Mouse (Mus musculus): ENCODE data around the gene Nkx2-4. TPM values are rescaled to one million over a fixed set of nuclear protein-coding genes. Genes with fewer than 3 reads are reported as not detected.
A peak's percentile ranks its signal among the peaks of the same experiment; 100 is the strongest.

Nkx2-4 gene
- 0.87 and 1.3 TPM in 2 replicates for polyA plus RNA-seq (2014; fragmentation: Nextera tagmentation; extraction: Ambion mirVana)

DNA sequence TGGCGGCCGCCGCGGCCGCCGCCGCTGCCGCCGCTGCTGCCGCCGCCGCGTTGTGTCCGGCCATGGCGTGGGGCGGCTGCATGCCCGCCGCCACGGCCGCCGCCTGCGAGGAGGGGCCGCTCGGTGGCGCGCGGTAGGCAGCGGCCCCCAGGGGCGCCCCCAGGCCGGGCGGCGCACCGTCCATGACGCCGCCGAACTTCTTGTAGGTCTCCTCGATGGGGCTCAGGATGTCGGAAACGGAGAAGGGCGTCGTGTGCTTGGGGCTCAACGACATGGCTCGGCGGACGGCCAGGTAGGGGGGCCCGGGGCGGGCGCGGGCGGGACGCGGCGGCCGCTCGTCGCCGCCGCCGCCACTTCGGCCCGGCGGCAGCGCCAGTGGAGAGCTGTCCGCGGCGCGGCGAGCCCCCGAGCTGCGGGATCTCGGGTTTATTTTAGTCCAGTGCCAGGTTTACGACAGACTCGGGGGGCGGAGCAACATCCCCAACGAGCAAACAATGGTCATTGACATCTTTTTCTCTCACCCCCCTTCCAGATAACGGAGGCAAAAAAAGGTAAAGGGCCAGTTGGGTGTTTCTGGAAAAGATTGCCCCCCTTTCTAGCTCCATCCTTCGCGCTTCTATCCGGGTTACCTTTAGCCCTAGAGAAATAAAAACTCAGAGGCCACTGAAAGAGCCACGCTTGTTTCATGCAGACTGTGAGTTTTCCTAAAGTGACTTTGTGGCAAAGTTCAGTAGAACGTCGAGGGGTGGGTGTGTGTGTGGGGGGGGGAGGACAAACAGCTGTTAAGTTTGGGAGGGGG, at the start of gene Nkx2-4:
Gene Nkx2-4, minus strand, starts transcription at position 374 of the 799 bp plus-strand sequence.
- Histone ChIP-seq H3K4me2 (ENCODE audit: low read length) (peak within 1 kb of the TSS; percentile 43), H3K27me3 (replicated peaks; ENCODE audit: control insufficient read depth, insufficient read depth, low read length) (peaks cover 80% of the 10 kb centered on the region), H3K4me3 (ENCODE audit: low read depth, low read length) (peak within 1 kb of the TSS; percentile 26), H3K36me3 (ENCODE audit: control insufficient read depth, insufficient read depth, low read length) (no peaks in the 10 kb centered on the region), H3K9me3 (replicated peaks; ENCODE audit: control insufficient read depth, low read length) (no peaks in the 10 kb centered on the region), H3K27ac (ENCODE audit: low read depth, low read length) (peak within 1 kb of the TSS; percentile 52; the same call in 1 of the 2 replicates), H3K9ac (ENCODE audit: low read length) (peak within 1 kb of the TSS; percentile 21; the same call in 1 of the 2 replicates), H3K4me1 (ENCODE audit: control insufficient read depth, insufficient read depth, low read length) (peaks cover 4% of the 10 kb centered on the region; the same call in 1 of the 2 replicates)
- 1% methylated on average over 76 of the region's 82 CpGs for WGBS
- ATAC-seq (peak; percentile 35), DNase-seq (ENCODE audit: low spot score) (peak; percentile 33)

DNA sequence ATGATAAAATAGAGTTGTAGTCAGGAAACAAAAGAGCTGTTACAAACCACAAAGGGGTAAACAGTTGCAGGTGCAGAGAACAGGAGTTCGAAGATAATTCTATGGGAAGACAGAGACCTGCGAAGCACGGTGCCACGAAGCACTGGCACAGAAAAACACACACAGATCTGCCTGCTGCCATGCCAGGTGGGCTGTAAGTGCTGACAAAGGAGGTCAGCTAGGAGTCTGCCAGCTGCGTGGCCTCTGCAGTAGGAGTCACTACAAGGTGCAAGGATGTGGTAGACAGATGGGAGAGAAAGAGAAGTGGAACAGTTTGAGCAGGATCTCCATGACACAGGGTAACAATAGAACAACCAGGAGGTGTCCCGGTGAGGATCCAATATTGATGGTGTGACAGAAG, 42.1 kb upstream of the Nkx2-4 start:
- WGBS = 86% methylated on average over 6 of the region's 6 CpGs
- Histone ChIP-seq H3K27ac (ENCODE audit: low read depth, low read length) (no peak overlapping the region), H3K4me2 (ENCODE audit: low read length) (no peak overlapping the region), H3K9me3 (replicated peaks; ENCODE audit: control insufficient read depth, low read length) (no peaks in the 10 kb centered on the region), H3K4me1 (ENCODE audit: control insufficient read depth, insufficient read depth, low read length) (no peaks in the 10 kb centered on the region), H3K36me3 (ENCODE audit: control insufficient read depth, insufficient read depth, low read length) (no peaks in the 10 kb centered on the region), H3K4me3 (ENCODE audit: low read depth, low read length) (no peak overlapping the region), H3K9ac (ENCODE audit: low read length) (no peak overlapping the region), H3K27me3 (replicated peaks; ENCODE audit: control insufficient read depth, insufficient read depth, low read length) (no peaks in the 10 kb centered on the region)
- DNase-seq (ENCODE audit: low spot score) (no peak), ATAC-seq (no peak)

DNA sequence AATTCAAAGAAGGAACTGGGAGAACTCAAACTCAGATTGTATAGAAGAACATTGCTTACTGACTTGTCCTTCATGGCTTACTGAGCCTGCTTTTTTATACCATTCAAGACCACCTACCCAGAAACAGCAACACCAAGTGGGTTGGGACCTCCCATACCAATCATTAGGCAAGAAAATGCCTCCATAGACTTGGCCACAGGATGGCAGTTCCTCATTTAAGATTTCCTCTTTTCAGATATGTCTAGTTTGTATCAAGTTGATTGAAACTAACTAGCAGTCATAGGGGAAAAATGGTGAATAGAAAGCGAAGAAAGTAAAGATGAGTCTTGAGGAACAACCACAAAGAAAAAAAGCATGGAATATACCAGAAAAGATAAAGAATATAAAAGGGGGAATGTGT, 34.5 kb upstream of the Nkx2-4 start:
- DNase-seq (ENCODE audit: low spot score) (no peak), ATAC-seq (no peak)
- no peaks in the 10 kb centered on the region for H3K9me3 ChIP-seq (replicated peaks; ENCODE audit: control insufficient read depth, low read length)
- H3K36me3 ChIP-seq (ENCODE audit: control insufficient read depth, insufficient read depth, low read length) = no peaks in the 10 kb centered on the region
- no peaks in the 10 kb centered on the region for H3K27me3 ChIP-seq (replicated peaks; ENCODE audit: control insufficient read depth, insufficient read depth, low read length)
- H3K4me2 ChIP-seq (ENCODE audit: low read length) = no peak overlapping the region
- H3K4me3 ChIP-seq (ENCODE audit: low read depth, low read length) = no peak overlapping the region
- no peak overlapping the region for H3K9ac ChIP-seq (ENCODE audit: low read length)
- no peak overlapping the region for H3K27ac ChIP-seq (ENCODE audit: low read depth, low read length)
- WGBS = 95% methylated on average over 1 of the region's 1 CpGs
- no peaks in the 10 kb centered on the region for H3K4me1 ChIP-seq (ENCODE audit: control insufficient read depth, insufficient read depth, low read length)

DNA sequence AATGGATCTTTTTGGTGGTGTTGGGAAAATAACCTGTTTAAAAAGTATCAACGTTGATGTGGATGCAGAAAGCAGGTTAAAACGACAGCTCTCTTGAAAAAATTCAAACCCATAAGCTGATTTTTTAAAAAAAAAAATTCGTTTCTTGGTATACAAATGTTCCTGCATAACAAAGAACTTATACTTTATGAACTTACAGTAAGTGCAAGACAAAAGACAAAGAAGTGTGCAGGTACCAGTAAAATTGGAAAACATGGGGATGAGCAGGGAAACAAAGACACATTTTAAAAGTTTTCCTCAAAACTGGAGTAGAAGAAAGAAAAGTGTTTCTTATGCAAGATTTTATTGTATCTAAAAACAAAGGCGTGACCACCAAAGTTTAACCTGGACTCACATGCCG, 1.2 kb upstream of the Nkx2-4 start:
- H3K9me3 ChIP-seq (replicated peaks; ENCODE audit: control insufficient read depth, low read length) = no peaks in the 10 kb centered on the region
- 10% methylated on average over 5 of the region's 5 CpGs for WGBS

DNA sequence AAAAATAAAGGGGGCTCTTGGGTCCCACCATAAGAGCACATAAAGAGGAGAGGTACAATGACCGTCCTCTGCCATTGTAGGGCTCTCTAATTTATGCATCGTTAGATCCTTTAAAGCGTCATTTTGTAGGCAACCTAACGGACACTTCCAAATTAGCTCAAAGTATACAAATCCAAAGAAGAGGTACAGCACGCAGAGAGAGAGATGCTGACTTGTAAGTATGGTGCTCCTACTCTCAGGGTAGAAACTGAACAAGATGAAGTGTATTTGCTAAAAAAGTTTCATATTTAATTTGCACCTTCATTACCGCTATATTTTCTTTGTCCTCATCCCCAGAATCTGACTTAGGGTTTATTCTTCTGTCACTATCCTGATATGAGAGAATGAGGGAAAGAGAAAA, 692 bp upstream of the Nkx2-4 start:
- Histone ChIP-seq H3K27ac (ENCODE audit: low read depth, low read length) (no peak overlapping the region), H3K9ac (ENCODE audit: low read length) (no peak overlapping the region), H3K4me1 (ENCODE audit: control insufficient read depth, insufficient read depth, low read length) (peaks cover 4% of the 10 kb centered on the region; the same call in 1 of the 2 replicates), H3K36me3 (ENCODE audit: control insufficient read depth, insufficient read depth, low read length) (no peaks in the 10 kb centered on the region), H3K9me3 (replicated peaks; ENCODE audit: control insufficient read depth, low read length) (no peaks in the 10 kb centered on the region), H3K4me2 (ENCODE audit: low read length) (no peak overlapping the region), H3K4me3 (ENCODE audit: low read depth, low read length) (no peak overlapping the region), H3K27me3 (replicated peaks; ENCODE audit: control insufficient read depth, insufficient read depth, low read length) (peaks cover 76% of the 10 kb centered on the region)
- ATAC-seq = no peak
- 5% methylated on average over 6 of the region's 6 CpGs for WGBS
- DNase-seq (ENCODE audit: low spot score) = peak; percentile 4

More for the DNA sequence above, 1.2 kb upstream of the Nkx2-4 start:
- no peak for DNase-seq (ENCODE audit: low spot score)
- Histone ChIP-seq H3K9ac (ENCODE audit: low read length) (no peak overlapping the region), H3K4me2 (ENCODE audit: low read length) (no peak overlapping the region), H3K4me3 (ENCODE audit: low read depth, low read length) (no peak overlapping the region), H3K27me3 (replicated peaks; ENCODE audit: control insufficient read depth, insufficient read depth, low read length) (peaks cover 71% of the 10 kb centered on the region), H3K36me3 (ENCODE audit: control insufficient read depth, insufficient read depth, low read length) (no peaks in the 10 kb centered on the region), H3K27ac (ENCODE audit: low read depth, low read length) (no peak overlapping the region), H3K4me1 (ENCODE audit: control insufficient read depth, insufficient read depth, low read length) (peaks cover 4% of the 10 kb centered on the region; the same call in 1 of the 2 replicates)
- ATAC-seq = no peak

DNA sequence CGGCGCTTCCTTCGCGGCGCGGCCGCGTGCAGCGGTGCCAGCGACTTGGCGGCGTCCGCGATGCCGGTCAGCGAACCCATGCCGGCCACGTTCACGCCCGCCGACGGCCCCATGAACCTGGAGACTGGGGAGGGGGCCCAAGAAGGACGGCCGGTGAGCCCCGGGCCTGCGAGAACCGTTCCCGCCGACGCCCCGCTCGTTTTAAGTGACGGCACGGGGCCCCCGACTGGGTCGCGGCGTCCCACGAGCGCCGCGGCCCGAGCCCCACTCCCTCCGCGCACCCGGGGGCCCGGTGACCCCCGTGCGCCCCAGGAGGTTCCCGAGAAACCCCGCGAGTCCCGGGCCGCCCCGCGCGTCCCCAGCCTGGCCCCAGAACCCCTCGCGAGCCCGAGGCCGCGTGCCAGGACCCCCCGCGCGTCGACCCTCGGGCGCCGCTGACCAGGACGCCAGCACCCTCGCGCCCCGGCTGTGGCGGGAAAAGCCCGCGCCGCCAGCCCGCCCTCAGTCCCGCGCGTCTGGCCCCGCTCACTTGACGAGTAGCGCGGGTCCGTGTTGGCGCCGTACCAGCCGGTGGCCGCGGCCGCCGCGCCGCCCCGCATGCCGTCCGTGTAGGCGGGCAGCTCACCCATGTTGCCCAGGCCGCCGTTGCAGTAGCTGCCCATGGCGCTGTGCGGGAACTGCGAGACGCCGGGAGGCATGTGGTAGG, 726 bp downstream of the Nkx2-4 start:
- DNase-seq (ENCODE audit: low spot score) = peak; percentile 16
- Histone ChIP-seq H3K4me1 (ENCODE audit: control insufficient read depth, insufficient read depth, low read length) (peaks cover 4% of the 10 kb centered on the region; the same call in 1 of the 2 replicates), H3K9ac (ENCODE audit: low read length) (no peak overlapping the region; the same call in 1 of the 2 replicates), H3K36me3 (ENCODE audit: control insufficient read depth, insufficient read depth, low read length) (no peaks in the 10 kb centered on the region), H3K27ac (ENCODE audit: low read depth, low read length) (peak overlapping the region; percentile 52; the same call in 1 of the 2 replicates), H3K9me3 (replicated peaks; ENCODE audit: control insufficient read depth, low read length) (no peaks in the 10 kb centered on the region), H3K27me3 (replicated peaks; ENCODE audit: control insufficient read depth, insufficient read depth, low read length) (peaks cover 82% of the 10 kb centered on the region), H3K4me2 (ENCODE audit: low read length) (peak overlapping the region; percentile 43), H3K4me3 (ENCODE audit: low read depth, low read length) (peak overlapping the region; percentile 26)
- under 1% methylated on average over 90 of the region's 106 CpGs for WGBS
- ATAC-seq = peak; percentile 56

DNA sequence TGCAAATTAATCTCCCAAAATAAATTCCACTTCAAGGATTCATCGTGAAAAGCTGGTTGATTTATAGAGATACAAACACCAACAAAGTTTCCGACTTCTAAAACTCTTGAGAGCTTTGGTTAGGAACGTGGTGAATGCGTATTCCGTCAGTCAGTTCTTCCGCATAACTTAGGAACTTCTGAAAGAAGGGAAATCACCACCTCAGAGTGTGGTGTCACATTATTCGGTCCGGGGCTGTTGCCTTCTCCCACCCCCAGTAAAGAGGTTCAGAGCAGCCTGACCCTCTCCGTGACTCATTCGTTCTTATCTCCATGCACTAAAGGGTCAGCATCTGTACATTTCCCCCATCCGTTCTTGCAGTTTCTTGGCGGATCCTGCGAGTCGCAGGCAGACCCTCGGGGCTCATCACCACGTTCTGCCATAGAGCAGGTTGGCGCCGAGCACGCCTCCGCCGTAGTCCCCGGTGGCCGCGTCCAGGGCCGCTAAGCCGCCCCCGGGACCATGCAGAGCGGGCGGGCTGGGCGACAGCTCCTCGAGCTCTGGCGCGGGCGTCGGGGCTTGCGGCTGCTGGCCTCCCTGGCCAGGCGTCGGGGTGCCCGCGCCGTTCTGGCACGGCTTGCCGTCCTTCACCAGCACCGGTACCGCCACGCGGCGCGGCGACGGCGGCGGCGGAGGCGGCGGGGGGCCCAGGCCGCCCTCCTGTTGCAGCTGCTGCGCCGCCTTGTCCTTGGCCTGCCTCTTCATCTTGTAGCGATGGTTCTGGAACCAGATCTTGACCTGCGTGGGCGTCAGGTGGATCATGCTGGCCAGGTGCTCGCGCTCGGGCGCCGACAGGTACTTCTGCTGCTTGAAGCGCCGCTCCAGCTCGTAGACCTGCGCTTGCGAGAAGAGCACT, 1.5 kb downstream of the Nkx2-4 start:
- H3K27me3 ChIP-seq (replicated peaks; ENCODE audit: control insufficient read depth, insufficient read depth, low read length) = peaks cover 90% of the 10 kb centered on the region
- H3K4me1 ChIP-seq (ENCODE audit: control insufficient read depth, insufficient read depth, low read length) = peaks cover 4% of the 10 kb centered on the region; the same call in 1 of the 2 replicates
- under 1% methylated on average over 71 of the region's 72 CpGs for WGBS
- H3K9ac ChIP-seq (ENCODE audit: low read length) = no peak overlapping the region
- H3K4me3 ChIP-seq (ENCODE audit: low read depth, low read length) = peak overlapping the region; percentile 26
- H3K27ac ChIP-seq (ENCODE audit: low read depth, low read length) = peak overlapping the region; percentile 52; the same call in 1 of the 2 replicates
- no peaks in the 10 kb centered on the region for H3K36me3 ChIP-seq (ENCODE audit: control insufficient read depth, insufficient read depth, low read length)
- DNase-seq (ENCODE audit: low spot score) = peak; percentile 27
- H3K4me2 ChIP-seq (ENCODE audit: low read length) = 0 out of 2 replicates have a peak overlapping the region, but pooled peaks have one; percentile 43
- no peaks in the 10 kb centered on the region for H3K9me3 ChIP-seq (replicated peaks; ENCODE audit: control insufficient read depth, low read length)
- ATAC-seq = peak; percentile 52

DNA sequence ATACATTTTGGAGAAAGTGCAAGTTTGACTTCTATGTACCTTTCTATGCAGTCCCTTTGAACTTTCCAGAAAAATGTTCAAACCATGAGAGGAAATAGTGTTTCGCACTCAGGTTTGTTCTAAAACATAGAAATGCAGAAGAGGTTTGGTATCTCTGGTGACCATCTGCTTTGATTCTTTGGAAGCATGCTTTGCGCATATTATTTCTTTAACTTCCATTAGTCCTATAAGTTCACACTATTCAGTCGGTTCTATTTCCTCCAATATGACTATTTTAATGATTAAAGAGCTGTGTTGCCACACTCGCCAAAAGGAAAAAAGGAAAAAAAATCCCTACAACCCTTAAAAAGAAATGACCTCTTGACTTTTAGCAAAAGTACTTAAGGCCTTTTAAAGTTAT, 2.9 kb downstream of the Nkx2-4 start:
- no peak overlapping the region for H3K9ac ChIP-seq (ENCODE audit: low read length)
- no peak overlapping the region for H3K4me2 ChIP-seq (ENCODE audit: low read length)
- no peaks in the 10 kb centered on the region for H3K36me3 ChIP-seq (ENCODE audit: control insufficient read depth, insufficient read depth, low read length)
- H3K27me3 ChIP-seq (replicated peaks; ENCODE audit: control insufficient read depth, insufficient read depth, low read length) = peaks cover 81% of the 10 kb centered on the region
- DNase-seq (ENCODE audit: low spot score) = no peak
- no peak overlapping the region for H3K27ac ChIP-seq (ENCODE audit: low read depth, low read length)
- peaks cover 4% of the 10 kb centered on the region; the same call in 1 of the 2 replicates for H3K4me1 ChIP-seq (ENCODE audit: control insufficient read depth, insufficient read depth, low read length)
- H3K4me3 ChIP-seq (ENCODE audit: low read depth, low read length) = no peak overlapping the region
- no peaks in the 10 kb centered on the region for H3K9me3 ChIP-seq (replicated peaks; ENCODE audit: control insufficient read depth, low read length)
- 64% methylated on average over 4 of the region's 4 CpGs for WGBS
- no peak for ATAC-seq

All from forebrain, embryonic 14.5 days (tissue).